Mouse (Mus musculus): Measurements from ENCODE around the gene Lemd2.

Gene Lemd2

GRCm38 (mm10) chr17:27159169-27159568 is 45.1 kb downstream of the Lemd2 start:
- DNase-seq (ENCODE audit: low spot score): no peak

- DNase-seq (ENCODE audit: low spot score): no peak
These were observed 45.8 kb downstream of the Lemd2 start for GRCm38 (mm10) chr17:27158439-27158838.

GRCm38 (mm10) chr17:27155752-27156151 is 48.5 kb downstream of the Lemd2 start:
- DNase-seq (ENCODE audit: low spot score): no peak

- no peak for DNase-seq (ENCODE audit: low spot score)
These were observed 49.4 kb downstream of the Lemd2 start for GRCm38 (mm10) chr17:27154881-27155280.

GRCm38 (mm10) chr17:27154256-27154655 is 50.0 kb downstream of the Lemd2 start:
- DNase-seq (ENCODE audit: low spot score): no peak

- peak; percentile 56 for DNase-seq (ENCODE audit: low spot score)
These were observed 50.5 kb downstream of the Lemd2 start for GRCm38 (mm10) chr17:27153773-27154193.

- DNase-seq (ENCODE audit: low spot score): no peak
These were observed 51.1 kb downstream of the Lemd2 start for GRCm38 (mm10) chr17:27152976-27153723.

GRCm38 (mm10) chr17:27151411-27151810 is 52.9 kb downstream of the Lemd2 start:
- DNase-seq (ENCODE audit: low spot score): no peak

- peak; percentile 34 for DNase-seq (ENCODE audit: low spot score)
These were observed 53.4 kb downstream of the Lemd2 start for GRCm38 (mm10) chr17:27150871-27151270.

- DNase-seq (ENCODE audit: low spot score): peak; percentile 79
These were observed 57.8 kb downstream of the Lemd2 start for GRCm38 (mm10) chr17:27146323-27146923.

- no peak for DNase-seq (ENCODE audit: low spot score)
These were observed 60.1 kb downstream of the Lemd2 start for GRCm38 (mm10) chr17:27144152-27144551.

- DNase-seq (ENCODE audit: low spot score): peak; percentile 65
These were observed 62.3 kb downstream of the Lemd2 start for GRCm38 (mm10) chr17:27141971-27142450.

- peak; percentile 42 for DNase-seq (ENCODE audit: low spot score)
These were observed 64.0 kb downstream of the Lemd2 start for GRCm38 (mm10) chr17:27140262-27140661.

Data from MN1 (cell line).